Mouse (Mus musculus): ENCODE measurements around the gene Naa50.

GRCm38 (mm10) chr16:44103806-44104766, 35.5 kb upstream of the Naa50 start:
- TF ChIP-seq GATA1 (IDR thresholded peaks at IDR 0.05; ENCODE audit: low read length): no peak
- no peak for TF ChIP-seq TAL1 (IDR thresholded peaks at IDR 0.05; ENCODE audit: low read length)
